In the genomic region with DNA sequence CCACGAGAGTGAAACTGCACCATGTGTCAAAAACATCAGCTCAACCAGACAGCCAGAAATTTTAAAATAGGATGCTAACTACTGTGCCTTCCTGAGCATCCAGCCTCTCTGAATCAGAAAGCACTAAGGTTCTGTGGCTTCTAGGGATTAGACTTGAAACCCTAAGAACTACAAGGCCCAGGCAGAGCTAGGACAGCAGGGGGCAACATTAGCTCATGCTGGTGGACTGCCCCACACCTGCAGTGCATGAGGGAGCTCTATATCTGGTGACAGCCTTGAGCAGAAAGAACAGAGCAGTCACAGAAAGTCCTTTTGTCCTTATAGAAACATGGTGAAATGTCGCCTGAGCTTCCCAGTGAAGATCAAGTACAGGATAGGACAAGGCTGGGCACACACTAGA, we compare ENCODE assay signal across 12 mouse cellular contexts.
A peak's percentile ranks its signal among the peaks of the same experiment; 100 is the strongest.
DNase-seq lines count a peak whose midpoint lies in the region; ATAC-seq and TF ChIP-seq lines count a peak whose summit lies in the region.
"Had no signal": no experiment of that assay in that cellular context is flagged by ENCODE, and none has a peak within 500 bp of the region (broad histone marks: within the 10 kb centered on the region; RNA-seq: fewer than 3 reads in every experiment).

No protein-coding gene starts in this region.

- no peak for ATAC-seq in hindbrain, postnatal 0 days
- ATAC-seq: forebrain, embryonic 14.5 days had no signal

- intact Hi-C loops in heart, postnatal 10 days (cut with DNase I): no loop called here
- intact Hi-C loops in heart, postnatal 25 days (cut with DNase I): no loop called here

- no peak for TF ChIP-seq POLR2A in embryonic fibroblast, embryonic 13.5 days (IDR thresholded peaks at IDR 0.05; ENCODE audit: low read depth, low read length)

- no peaks in the 10 kb centered on the region for H3K4me1 ChIP-seq in embryonic fibroblast, embryonic 13.5 days (ENCODE audit: control insufficient read depth, insufficient read depth, low read length)
- no peaks in the 10 kb centered on the region for H3K4me1 ChIP-seq in hindbrain, embryonic 10.5 days (replicated peaks)
- no peaks in the 10 kb centered on the region for H3K4me1 ChIP-seq in hindbrain, postnatal 0 days (ENCODE audit: insufficient read depth, low read length)
- H3K4me1 ChIP-seq: megakaryocyte, embryonic 14.5 days had no signal

- WGBS in hindbrain, embryonic 10.5 days: 78% methylated on average over 2 of the region's 2 CpGs
- WGBS in hindbrain, postnatal 0 days: 77% methylated on average over 2 of the region's 2 CpGs

- peak; percentile 43; the same call in 1 of the 2 replicates for TF ChIP-seq CTCF in embryonic fibroblast, embryonic 13.5 days (IDR thresholded peaks at IDR 0.05; ENCODE audit: borderline replicate concordance, insufficient read depth, low read length)
- TF ChIP-seq CTCF in hindbrain, postnatal 0 days (IDR thresholded peaks at IDR 0.05; ENCODE audit: low read depth): no peak

- no peak overlapping the region for H3K27ac ChIP-seq in embryonic fibroblast, embryonic 13.5 days (ENCODE audit: insufficient read depth, low read length)
- H3K27ac ChIP-seq in hindbrain, embryonic 10.5 days: no peak overlapping the region
- no peak overlapping the region for H3K27ac ChIP-seq in hindbrain, postnatal 0 days

- H3K9me3 ChIP-seq in hindbrain, embryonic 10.5 days: no peaks in the 10 kb centered on the region
- H3K9me3 ChIP-seq in hindbrain, postnatal 0 days (ENCODE audit: low read length): no peaks in the 10 kb centered on the region
- H3K9me3 ChIP-seq: megakaryocyte, embryonic 14.5 days had no signal

- no peaks in the 10 kb centered on the region for H3K27me3 ChIP-seq in hindbrain, embryonic 10.5 days (ENCODE audit: insufficient read depth, poor library complexity, severe bottlenecking)
- H3K27me3 ChIP-seq in hindbrain, postnatal 0 days (ENCODE audit: insufficient read depth, low read length): no peaks in the 10 kb centered on the region
- H3K27me3 ChIP-seq: megakaryocyte, embryonic 14.5 days had no signal

- H3K36me3 ChIP-seq in hindbrain, embryonic 10.5 days: no peaks in the 10 kb centered on the region
- no peaks in the 10 kb centered on the region for H3K36me3 ChIP-seq in hindbrain, postnatal 0 days (ENCODE audit: insufficient read depth, low read length)

- no peak overlapping the region for H3K4me3 ChIP-seq in embryonic fibroblast, embryonic 13.5 days (ENCODE audit: insufficient read depth, low read length)
- H3K4me3 ChIP-seq in hindbrain, embryonic 10.5 days: no peak overlapping the region
- H3K4me3 ChIP-seq in hindbrain, postnatal 0 days (ENCODE audit: low read length): no peak overlapping the region
- H3K4me3 ChIP-seq: megakaryocyte, embryonic 14.5 days had no signal

- H3K4me2 ChIP-seq in hindbrain, postnatal 0 days (ENCODE audit: low read depth, low read length): no peak overlapping the region

- no peak overlapping the region for H3K9ac ChIP-seq in hindbrain, postnatal 0 days (replicated peaks; ENCODE audit: low read length)

- DNase-seq in heart, postnatal 10 days: peak; percentile 3 to 5
- no peak for DNase-seq in heart, postnatal 25 days (ENCODE audit: low spot score)
- peak; percentile 13 for DNase-seq in thymus, postnatal 4 days
- DNase-seq in thymus, postnatal 10 days (ENCODE audit: low spot score in 2 of 2): no peak
- no peak for DNase-seq in hindbrain, embryonic 10.5 days (ENCODE audit: low spot score)
- no peak for DNase-seq in hindbrain, postnatal 0 days (ENCODE audit: low spot score)
- no peak for DNase-seq in lung, postnatal 4 days
- DNase-seq: adrenal gland, postnatal 25 days; heart, adult 18-20 months had no signal

Comparison
In these comparisons a context has a peak if more than half of its experiments do, and no peak if none do; other contexts are left out.
1. DNase-seq: peak in heart, postnatal 10 days (2 of 2) and thymus, postnatal 4 days (single experiment); none in heart, postnatal 25 days (single experiment), thymus, postnatal 10 days (0 of 2), hindbrain, embryonic 10.5 days (single experiment), hindbrain, postnatal 0 days (single experiment) and lung, postnatal 4 days (0 of 2).